Mouse (Mus musculus) liver, embryonic 14.5 days (tissue): ENCODE measurements at regions not wholly inside any gene's neighbourhood (a gene's known extent, or its start where the extent isn't known, plus 50 kb on each side); places are given as distances from the start of the nearest gene placed in this dataset.

Experiments used
- ATAC-seq: fragments of 200-750 bp; cut with Nextera tagmentation; 2 replicates; pipeline ENCODE4 v1.8.0; 2017; ENCODE audit warnings: moderate number of reproducible peaks, mild to moderate bottlenecking, moderate library complexity; ENCODE audit not compliant: insufficient read depth
- DNase-seq, 3 experiments: peaks; one replicate each; pipeline ENCODE4 v3.0.0-alpha.2; 2012 to 2013; ENCODE audit warnings: low read depth in 3 of 3, low spot score in 3 of 3
- H3K27ac ChIP-seq: fragments of 300-500 bp; sonication (generic); 2 replicates; pipeline ENCODE4 v1.5.1; 2014; ENCODE audit warnings: moderate library complexity, mild to moderate bottlenecking, control low read depth, inconsistent platforms
- H3K27me3 ChIP-seq: fragments of 300-500 bp; sonication (generic); 2 replicates; pipeline ENCODE4 v1.6.1; 2014; ENCODE audit warnings: mild to moderate bottlenecking, low read length, moderate library complexity; ENCODE audit not compliant: control insufficient read depth, insufficient read depth
- H3K36me3 ChIP-seq: fragments of 300-500 bp; sonication (generic); replicated peaks from 2 replicates; pipeline ENCODE4 v1.6.1; 2014; ENCODE audit warnings: low read depth; ENCODE audit not compliant: control insufficient read depth, insufficient read depth
- H3K4me1 ChIP-seq, 2 experiments: fragments of 200-500 bp in 1 of 2; fragments of 300-500 bp in 1 of 2; sonication (generic) in 1 of 2; replicated peaks; 2 replicates each; pipeline ENCODE4 v1.6.1; 2012 to 2014; ENCODE audit warnings: antibody characterized with exemption in 1 of 2, inconsistent platforms in 1 of 2, low read length in 1 of 2; ENCODE audit not compliant: control insufficient read depth in 2 of 2, insufficient read depth in 2 of 2
- H3K4me2 ChIP-seq: fragments of 300-500 bp; sonication (generic); 2 replicates; pipeline ENCODE4 v1.6.1; 2014; ENCODE audit warnings: low read depth, mild to moderate bottlenecking, control low read depth, moderate library complexity
- H3K4me3 ChIP-seq, 2 experiments: fragments of 200-500 bp in 1 of 2; fragments of 300-500 bp in 1 of 2; sonication (generic) in 1 of 2; 2 replicates each; pipeline ENCODE4 v1.5.1; 2012 to 2014; ENCODE audit warnings: low read depth in 2 of 2, low read length in 2 of 2, mild to moderate bottlenecking in 2 of 2, control low read depth in 1 of 2, inconsistent platforms in 1 of 2, moderate library complexity in 1 of 2; ENCODE audit not compliant: insufficient read depth in 1 of 2
- H3K9ac ChIP-seq: fragments of 300-500 bp; sonication (generic); replicated peaks from 2 replicates; pipeline ENCODE4 v1.6.1; 2014; ENCODE audit warnings: mild to moderate bottlenecking, control low read depth, moderate library complexity
- H3K9me3 ChIP-seq: fragments of 300-500 bp; sonication (generic); 2 replicates; pipeline ENCODE4 v1.6.1; 2016; ENCODE audit warnings: low read length, mixed read lengths; ENCODE audit not compliant: control insufficient read depth
- CTCF ChIP-seq: IDR thresholded peaks from 2 replicates; pipeline ENCODE4 v1.5.1; 2016; ENCODE audit warnings: antibody characterized with exemption, low read depth, control low read depth
- EP300 ChIP-seq: IDR thresholded peaks from 2 replicates; pipeline ENCODE4 v1.6.1; 2016; ENCODE audit warnings: antibody characterized with exemption, low read depth
- WGBS: fragments of 180-500 bp; shearing (Covaris S2); extraction: QIAGEN DNeasy Blood & Tissue Kit; methylation state at CpG from one replicate; pipeline ENCODE4 v1.1.7; 2014; ENCODE audit not compliant: insufficient replicate concordance; 5-methylcytosine and 5-hydroxymethylcytosine counted together

- 24% methylated on average over 6 of the region's 6 CpGs for WGBS
- H3K36me3 ChIP-seq: no peaks in the 10 kb centered on the region
- H3K9me3 ChIP-seq: no peaks in the 10 kb centered on the region
- no peaks in the 10 kb centered on the region for H3K4me1 ChIP-seq
- no peak overlapping the region for H3K4me2 ChIP-seq
- no peak overlapping the region for H3K4me3 ChIP-seq
- H3K27ac ChIP-seq: no peak overlapping the region
- no peak for TF ChIP-seq CTCF
- no peak for TF ChIP-seq EP300
- no peak overlapping the region for H3K9ac ChIP-seq
- ATAC-seq (no peak), DNase-seq (no peak)
- H3K27me3 ChIP-seq: no peaks in the 10 kb centered on the region
Measured at GRCm38 (mm10) chr4:55798099-55798498, 265.8 kb upstream of the Klf4 start.

DNA sequence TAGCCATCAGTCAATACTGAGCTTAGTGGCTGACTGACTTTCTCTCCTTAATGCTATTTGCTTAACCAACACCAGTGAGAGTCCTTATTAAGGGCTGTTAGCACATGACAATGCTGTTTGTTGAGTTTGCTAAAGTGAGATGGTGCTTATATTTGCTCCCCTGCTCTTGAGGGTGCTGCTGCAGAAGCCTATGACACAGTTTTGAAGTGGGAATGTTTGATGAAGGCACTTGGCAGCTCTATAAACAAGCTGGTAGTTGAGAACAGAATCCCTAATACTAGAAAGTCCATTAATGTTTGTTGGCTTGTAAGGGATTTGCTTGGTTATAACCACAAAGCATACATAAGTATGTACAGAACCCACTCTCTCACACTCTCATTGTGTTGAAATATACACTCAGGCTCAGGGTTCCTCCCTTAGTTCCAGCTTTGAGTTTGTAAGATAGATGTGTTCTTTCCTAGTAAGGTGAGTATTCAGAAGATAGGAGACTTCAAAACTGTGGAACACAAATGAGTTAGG, 249.1 kb upstream of the Klf4 start:
- ATAC-seq (no peak), DNase-seq (no peak)
- H3K4me1 ChIP-seq: no peaks in the 10 kb centered on the region
- no peaks in the 10 kb centered on the region for H3K36me3 ChIP-seq
- no peak overlapping the region for H3K27ac ChIP-seq
- no peaks in the 10 kb centered on the region for H3K9me3 ChIP-seq
- TF ChIP-seq EP300 (no peak), CTCF (no peak)
- H3K4me2 ChIP-seq: no peak overlapping the region
- H3K9ac ChIP-seq: no peak overlapping the region
- no peak overlapping the region for H3K4me3 ChIP-seq
- H3K27me3 ChIP-seq: no peaks in the 10 kb centered on the region

DNA sequence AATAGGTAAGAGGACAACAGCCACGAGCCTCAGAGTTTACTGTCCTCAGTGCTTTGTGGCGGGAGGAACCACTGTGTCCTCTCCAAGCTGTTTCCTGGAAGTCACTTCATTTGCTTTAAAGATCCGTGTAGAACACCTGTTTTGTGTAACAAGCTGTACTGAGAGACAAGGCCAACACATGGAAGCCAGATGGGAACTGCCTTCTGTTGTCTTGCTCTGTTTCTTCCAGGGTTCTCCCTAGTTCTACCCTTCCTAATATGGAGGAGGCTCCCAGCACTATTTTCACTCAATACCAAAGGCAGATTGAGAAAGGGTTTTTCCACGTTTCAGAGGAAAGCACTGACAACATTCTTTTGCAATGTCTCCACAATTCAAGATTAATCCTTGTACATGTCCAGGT, 247.3 kb upstream of the Klf4 start:
- WGBS: 39% methylated on average over 4 of the region's 4 CpGs
- no peak for ATAC-seq
- no peak for TF ChIP-seq EP300
- no peak for TF ChIP-seq CTCF
- Histone ChIP-seq H3K4me1 (no peaks in the 10 kb centered on the region), H3K27ac (no peak overlapping the region), H3K9me3 (no peaks in the 10 kb centered on the region), H3K27me3 (no peaks in the 10 kb centered on the region), H3K4me3 (no peak overlapping the region), H3K9ac (no peak overlapping the region), H3K4me2 (no peak overlapping the region), H3K36me3 (no peaks in the 10 kb centered on the region)
- DNase-seq: no peak

GRCm38 (mm10) chr4:55775858-55776257, 243.6 kb upstream of the Klf4 start:
- Histone ChIP-seq H3K36me3 (no peaks in the 10 kb centered on the region), H3K4me1 (no peaks in the 10 kb centered on the region), H3K4me3 (no peak overlapping the region), H3K9ac (no peak overlapping the region), H3K9me3 (no peaks in the 10 kb centered on the region), H3K4me2 (no peak overlapping the region), H3K27me3 (no peaks in the 10 kb centered on the region), H3K27ac (no peak overlapping the region)
- DNase-seq: no peak
- TF ChIP-seq EP300: no peak
- TF ChIP-seq CTCF: no peak
- WGBS: 53% methylated on average over 7 of the region's 7 CpGs
- no peak for ATAC-seq

GRCm38 (mm10) chr4:55774571-55774970, 242.3 kb upstream of the Klf4 start:
- ATAC-seq (no peak), DNase-seq (no peak)
- no peak overlapping the region for H3K27ac ChIP-seq
- no peak overlapping the region for H3K4me3 ChIP-seq
- 48% methylated on average over 4 of the region's 4 CpGs for WGBS
- no peaks in the 10 kb centered on the region for H3K4me1 ChIP-seq
- H3K9ac ChIP-seq: no peak overlapping the region
- no peak overlapping the region for H3K4me2 ChIP-seq
- H3K9me3 ChIP-seq: no peaks in the 10 kb centered on the region
- H3K36me3 ChIP-seq: no peaks in the 10 kb centered on the region
- H3K27me3 ChIP-seq: no peaks in the 10 kb centered on the region
- TF ChIP-seq EP300: no peak
- no peak for TF ChIP-seq CTCF

GRCm38 (mm10) chr4:55769656-55770055, 237.4 kb upstream of the Klf4 start:
- Histone ChIP-seq H3K27me3 (no peaks in the 10 kb centered on the region), H3K27ac (no peak overlapping the region), H3K9me3 (no peaks in the 10 kb centered on the region), H3K4me2 (no peak overlapping the region), H3K4me1 (no peaks in the 10 kb centered on the region), H3K9ac (no peak overlapping the region), H3K4me3 (no peak overlapping the region), H3K36me3 (no peaks in the 10 kb centered on the region)
- ATAC-seq (no peak), DNase-seq (no peak)
- 69% methylated on average over 3 of the region's 3 CpGs for WGBS
- TF ChIP-seq EP300: no peak
- TF ChIP-seq CTCF: no peak
